Mouse (Mus musculus) cerebellum, adult 2 months (tissue): ENCODE results near the gene Tle6.

Experiments used
- CTCF ChIP-seq: fragments of 200-500 bp; IDR thresholded peaks from 2 replicates; pipeline ENCODE4 v1.5.1; 2011; ENCODE audit warnings: low read depth, mild to moderate bottlenecking, control low read depth, low read length, moderate library complexity, borderline replicate concordance; ENCODE audit not compliant: insufficient read depth
- POLR2A ChIP-seq: fragments of 200-500 bp; IDR thresholded peaks from 2 replicates; pipeline ENCODE4 v1.6.1; 2011; ENCODE audit warnings: low read length, control low read depth, borderline replicate concordance; ENCODE audit not compliant: insufficient read depth

DNA sequence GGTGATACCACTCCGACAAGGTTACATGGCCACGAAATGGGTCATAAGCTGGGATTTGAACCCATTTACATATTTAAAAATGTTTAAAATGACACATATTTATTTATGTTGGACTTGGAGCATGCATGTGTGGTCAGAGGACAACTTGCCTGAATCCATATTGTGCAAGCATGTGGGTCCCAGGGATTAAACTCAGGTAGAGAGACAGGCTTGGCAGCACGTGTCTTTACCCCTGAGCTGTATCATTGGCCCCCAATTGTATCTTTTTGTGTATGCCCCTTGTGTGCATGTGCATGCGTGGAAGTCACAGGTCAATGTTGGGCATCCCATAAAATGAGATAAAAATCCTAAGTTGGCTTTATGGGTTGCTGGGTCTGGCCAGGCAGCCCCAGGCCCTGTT, 44.5 kb upstream of the Tle6 start:
- TF ChIP-seq CTCF (no peak), POLR2A (no peak)
